Mouse (Mus musculus) CH12.LX (cell line): ENCODE data around the gene Dlg2. TPM values are rescaled to one million over a fixed set of nuclear protein-coding genes. Genes with fewer than 3 reads are reported as not detected.

Source experiments
- DNase-seq: peaks from one replicate; pipeline ENCODE4 v3.0.0-alpha.2; 2013; ENCODE audit errors: extremely low read depth
- H3K27ac ChIP-seq: 2 replicates; pipeline ENCODE4 v1.5.1; 2012; ENCODE audit warnings: low read depth, mild to moderate bottlenecking, control low read depth, moderate library complexity; ENCODE audit not compliant: insufficient read depth
- H3K27me3 ChIP-seq: replicated peaks from 2 replicates; pipeline ENCODE3; 2012; ENCODE audit warnings: inconsistent platforms
- H3K36me3 ChIP-seq, 2 experiments: replicated peaks in 1 of 2; 2 replicates each; pipeline versions ENCODE3 to v1.6.1; 2012; ENCODE audit warnings: inconsistent platforms in 1 of 2, low read length in 1 of 2, mild to moderate bottlenecking in 1 of 2, mixed read lengths in 1 of 2, moderate library complexity in 1 of 2; ENCODE audit not compliant: control insufficient read depth in 1 of 2, insufficient read depth in 1 of 2
- H3K4me1 ChIP-seq, 2 experiments: 2 replicates each; pipeline ENCODE4 v1.6.1; 2012; ENCODE audit warnings: inconsistent platforms in 1 of 2, moderate library complexity in 1 of 2; ENCODE audit not compliant: insufficient read depth in 2 of 2, control insufficient read depth in 1 of 2
- H3K4me2 ChIP-seq: 2 replicates; pipeline ENCODE4 v1.6.1; 2012; ENCODE audit warnings: low read depth, mild to moderate bottlenecking, control low read depth; ENCODE audit not compliant: poor library complexity, insufficient read depth, severe bottlenecking
- H3K4me3 ChIP-seq, 3 experiments: fragments of 150-350 bp in 1 of 3; sonication (generic) in 1 of 3; replicated peaks in 1 of 3; 2 replicates each; pipeline versions ENCODE3 to v1.5.1; 2011 to 2012; ENCODE audit warnings: low read depth in 2 of 3, low read length in 2 of 3, mild to moderate bottlenecking in 2 of 3, moderate library complexity in 2 of 3, control low read depth in 1 of 3, improper control_type of control experiment in 1 of 3, inconsistent platforms in 1 of 3, mixed read lengths in 1 of 3; ENCODE audit not compliant: poor library complexity in 1 of 3
- H3K79me2 ChIP-seq: replicated peaks from 2 replicates; pipeline ENCODE4 v1.6.1; 2012; ENCODE audit warnings: mild to moderate bottlenecking, moderate library complexity; ENCODE audit not compliant: control insufficient read depth, poor library complexity, insufficient read depth, severe bottlenecking; ENCODE audit errors: extremely low read depth
- H3K9ac ChIP-seq: 2 replicates; pipeline ENCODE4 v1.6.1; 2012; ENCODE audit warnings: low read depth, mild to moderate bottlenecking, control low read depth, moderate library complexity; ENCODE audit not compliant: insufficient read depth
- H3K9me3 ChIP-seq: replicated peaks from 2 replicates; pipeline ENCODE3; 2012; ENCODE audit warnings: low read length, inconsistent platforms, mixed read lengths
- BHLHE40 ChIP-seq: IDR thresholded peaks from 2 replicates; pipeline ENCODE4 v1.6.1; 2011; ENCODE audit warnings: mild to moderate bottlenecking, low read depth, low read length, improper control_type of control experiment
- CTCF ChIP-seq, 2 experiments: IDR thresholded peaks in 1 of 2; conservative IDR thresholded peaks in 1 of 2; 2 replicates each; pipeline ENCODE4 v1.5.1; 2011 to 2012; ENCODE audit warnings: low read depth in 2 of 2, low read length in 2 of 2, improper control_type of control experiment in 1 of 2, inconsistent platforms in 1 of 2, mild to moderate bottlenecking in 1 of 2, moderate library complexity in 1 of 2
- ETS1 ChIP-seq: conservative IDR thresholded peaks from 2 replicates; pipeline ENCODE4 v1.6.1; 2012; ENCODE audit warnings: low read depth, mild to moderate bottlenecking, inconsistent platforms, low read length, improper control_type of control experiment, moderate library complexity
- IRF4 ChIP-seq: IDR thresholded peaks from 2 replicates; pipeline ENCODE4 v1.6.1; 2014; ENCODE audit warnings: low read depth, mild to moderate bottlenecking, inconsistent platforms, low read length, improper control_type of control experiment
- JUN ChIP-seq: IDR thresholded peaks from 2 replicates; pipeline ENCODE4 v1.6.1; 2011; ENCODE audit warnings: low read depth, mild to moderate bottlenecking, low read length, improper control_type of control experiment, moderate library complexity; ENCODE audit not compliant: insufficient read depth
- JUND ChIP-seq: conservative IDR thresholded peaks from 2 replicates; pipeline ENCODE4 v1.6.1; 2011; ENCODE audit warnings: low read depth, low read length, improper control_type of control experiment
- KAT2A ChIP-seq: IDR thresholded peaks from 2 replicates; pipeline ENCODE4 v1.6.1; 2012; ENCODE audit warnings: low read length, improper control_type of control experiment, inconsistent platforms; ENCODE audit not compliant: insufficient replicate concordance
- MAFK ChIP-seq: IDR thresholded peaks from 2 replicates; pipeline ENCODE4 v1.6.1; 2011; ENCODE audit warnings: low read length, improper control_type of control experiment; ENCODE audit not compliant: insufficient replicate concordance
- MAX ChIP-seq: IDR thresholded peaks from 2 replicates; pipeline ENCODE4 v1.6.1; 2011; ENCODE audit warnings: low read length, improper control_type of control experiment
- MEF2A ChIP-seq: IDR thresholded peaks from 2 replicates; pipeline ENCODE4 v1.6.1; 2014; ENCODE audit warnings: low read depth, mild to moderate bottlenecking, inconsistent platforms, low read length, improper control_type of control experiment, borderline replicate concordance
- NRF1 ChIP-seq: IDR thresholded peaks from 2 replicates; pipeline ENCODE4 v1.6.1; 2014; ENCODE audit warnings: low read depth, mild to moderate bottlenecking, inconsistent platforms, low read length, improper control_type of control experiment, moderate library complexity
- PAX5 ChIP-seq: IDR thresholded peaks from 2 replicates; pipeline ENCODE4 v1.6.1; 2012; ENCODE audit warnings: low read length, inconsistent platforms, mixed read lengths
- POLR2A ChIP-seq: IDR thresholded peaks from 2 replicates; pipeline ENCODE4 v1.6.1; 2011; ENCODE audit warnings: low read depth, mild to moderate bottlenecking, improper control_type of control experiment, low read length
- RCOR1 ChIP-seq: conservative IDR thresholded peaks from 2 replicates; pipeline ENCODE4 v1.6.1; 2012; ENCODE audit warnings: low read depth, mild to moderate bottlenecking, inconsistent platforms, low read length, improper control_type of control experiment
- SMC3 ChIP-seq: IDR thresholded peaks from 2 replicates; pipeline ENCODE4 v1.6.1; 2011; ENCODE audit warnings: low read depth, low read length, improper control_type of control experiment
- TBP ChIP-seq: conservative IDR thresholded peaks from 2 replicates; pipeline ENCODE4 v1.6.1; 2011; ENCODE audit warnings: low read depth, low read length, improper control_type of control experiment
- ZMIZ1 ChIP-seq: IDR thresholded peaks from 2 replicates; pipeline ENCODE4 v1.6.1; 2012; ENCODE audit warnings: low read depth, mild to moderate bottlenecking, inconsistent platforms, low read length, improper control_type of control experiment
- ZNF384 ChIP-seq: IDR thresholded peaks from 2 replicates; pipeline ENCODE4 v1.6.1; 2012; ENCODE audit warnings: low read depth, low read length, improper control_type of control experiment, inconsistent platforms
- dilution Hi-C: fragments of 300-500 bp; cut with MboI; formaldehyde crosslinking; loops from 2 replicates; pipeline ENCODE4 v1.14.3; 2020; ENCODE audit warnings: low sequenced_read_pairs; ENCODE audit not compliant: extremely low pct_unique_long_range_greater_than_20kb, extremely low pct_ligation_motif_present
- in situ Hi-C: fragments of 300-500 bp; cut with MboI; formaldehyde crosslinking; loops from 3 replicates; pipeline ENCODE4 v1.14.3; 2019; ENCODE audit warnings: low sequenced_read_pairs, low pct_ligation_motif_present, low pct_unique_long_range_greater_than_20kb, mixed read lengths
- polyA plus RNA-seq: library from polyadenylated mRNA; unstranded; fragments of >175 nt; gene quantifications from 2 replicates; pipeline ENCODE4 v1.2.1, GENCODE M21; 2012; ENCODE audit warnings: low read depth; ENCODE audit not compliant: insufficient read length
- total RNA-seq, 2 experiments: library from RNA; depleted of rRNA; stranded (reverse); fragments of 300-350 nt in 1 of 2; fragments of >200 nt in 1 of 2; gene quantifications; 2 replicates each; pipeline ENCODE4 v1.2.3; 2012 to 2014

The Dlg2 gene
- total and polyA plus RNA-seq, 3 experiments = 0.36 TPM; not detected in 2

- dilution Hi-C loops = no loop called here
- no peak for DNase-seq
- Histone ChIP-seq H3K9ac (no peak overlapping the region), H3K27me3 (no peaks in the 10 kb centered on the region), H3K4me1 (no peaks in the 10 kb centered on the region), H3K4me2 (no peak overlapping the region), H3K79me2 (no peaks in the 10 kb centered on the region), H3K27ac (no peak overlapping the region), H3K4me3 (no peak overlapping the region), H3K36me3 (no peaks in the 10 kb centered on the region), H3K9me3 (no peaks in the 10 kb centered on the region)
- in situ Hi-C loops = no loop called here
- TF ChIP-seq JUND (no peak), MAX (no peak), POLR2A (no peak), JUN (no peak), CTCF (conservative IDR thresholded peaks at IDR 0.05 in 1 of 2, IDR thresholded peaks at IDR 0.05 in 1 of 2; ENCODE audit: low read depth in 2 of 2, low read length in 2 of 2) (no peak), NRF1 (no peak), RCOR1 (no peak), ZMIZ1 (no peak), PAX5 (no peak), ZNF384 (no peak), IRF4 (no peak)
Observed at GRCm38 (mm10) chr7:91542597-91543285, 1066.3 kb downstream of the Dlg2 start.

GRCm38 (mm10) chr7:91543286-91543650 is 1066.8 kb downstream of the Dlg2 start:
- no peak for TF ChIP-seq MAFK
- no peak for TF ChIP-seq TBP
- TF ChIP-seq MEF2A = no peak
- TF ChIP-seq MAX = no peak
- TF ChIP-seq ETS1 = no peak
- TF ChIP-seq KAT2A = no peak
- no peak for TF ChIP-seq CTCF (conservative IDR thresholded peaks at IDR 0.05 in 1 of 2, IDR thresholded peaks at IDR 0.05 in 1 of 2; ENCODE audit: low read depth in 2 of 2, low read length in 2 of 2)
- no peak for TF ChIP-seq BHLHE40
- no peak for TF ChIP-seq ZMIZ1
- no peak for TF ChIP-seq NRF1
- TF ChIP-seq POLR2A = no peak
- no peak for TF ChIP-seq SMC3
- dilution Hi-C loops = no loop called here
- Histone ChIP-seq H3K79me2 (no peaks in the 10 kb centered on the region), H3K9me3 (no peaks in the 10 kb centered on the region), H3K4me3 (no peak overlapping the region), H3K36me3 (no peaks in the 10 kb centered on the region), H3K27me3 (no peaks in the 10 kb centered on the region), H3K4me1 (no peaks in the 10 kb centered on the region), H3K9ac (no peak overlapping the region), H3K4me2 (no peak overlapping the region), H3K27ac (no peak overlapping the region)
- no peak for DNase-seq
- in situ Hi-C loops = no loop called here
